Mouse (Mus musculus): ENCODE measurements around the gene Phtf2. TPM values are rescaled to one million over a fixed set of nuclear protein-coding genes. Genes with fewer than 3 reads are reported as not detected.

The Phtf2 gene
- polyA plus RNA-seq (2011; ENCODE audit: insufficient read length, low read depth, missing spikeins) = 10.1 and 10.2 TPM in 2 replicates

DNA sequence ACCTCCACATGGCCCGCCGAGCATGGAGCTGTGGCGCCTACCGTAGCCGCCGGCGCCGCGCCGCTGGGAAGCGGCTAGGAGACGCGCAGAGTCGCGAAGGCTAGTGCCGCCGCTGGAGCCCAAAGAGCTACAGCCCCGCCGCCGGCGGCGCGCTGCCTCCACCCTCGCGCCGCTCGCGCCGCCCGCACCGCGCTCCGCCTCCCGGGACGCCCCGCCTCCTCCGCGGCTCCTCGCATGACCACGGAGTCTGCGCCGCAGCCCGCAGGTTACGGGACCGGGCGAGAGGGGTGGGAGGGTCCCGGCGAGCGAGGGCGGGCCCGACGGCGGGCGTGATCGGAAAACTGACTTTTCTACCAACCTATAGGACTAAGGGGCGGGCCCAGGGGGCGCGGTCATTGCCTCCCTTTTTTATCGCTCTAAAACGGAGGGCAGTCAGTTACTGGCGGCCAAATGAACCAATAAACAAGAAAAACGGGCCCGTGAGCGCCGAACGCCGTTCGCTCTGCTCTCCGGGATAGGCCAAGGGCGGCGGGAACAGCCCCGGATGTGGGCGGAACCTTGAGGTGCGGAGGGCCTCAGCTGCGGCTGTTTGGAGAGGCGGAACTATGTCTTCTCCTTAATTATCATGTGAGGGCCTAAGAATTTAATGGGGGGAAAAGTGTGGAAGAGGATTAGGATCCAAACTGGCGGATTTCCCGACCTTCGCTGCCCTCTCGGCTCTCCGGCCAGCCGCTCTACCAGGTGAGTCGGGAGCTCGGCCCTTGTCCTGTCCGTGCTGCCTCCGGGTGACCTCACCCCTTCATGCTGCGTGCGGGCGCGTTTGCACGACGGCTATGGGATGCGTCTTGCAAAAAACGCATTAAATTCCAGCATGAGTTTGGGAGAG, at the start of gene Phtf2, which contains the start of gene Tmem60:
TSS of gene Phtf2 (minus strand) at position 210 of the 886 bp plus-strand sequence.
TSS of gene Tmem60 (plus strand) at position 277 of the 886 bp plus-strand sequence.
- TF ChIP-seq CTCF (IDR thresholded peaks at IDR 0.05; ENCODE audit: borderline replicate concordance, insufficient read depth, low read length) = no peak
- peak; percentile 87 for TF ChIP-seq POLR2A (IDR thresholded peaks at IDR 0.05; ENCODE audit: low read depth, low read length)
- H3K4me1 ChIP-seq (ENCODE audit: control insufficient read depth, insufficient read depth, low read length) = no peaks in the 10 kb centered on the region; the same call in 1 of the 2 replicates
- peak within 1 kb of the TSS; percentile 45; the same call in 1 of the 2 replicates for H3K27ac ChIP-seq (ENCODE audit: insufficient read depth, low read length)
- peak within 1 kb of the TSS; percentile 94 for H3K4me3 ChIP-seq (ENCODE audit: insufficient read depth, low read length)

DNA sequence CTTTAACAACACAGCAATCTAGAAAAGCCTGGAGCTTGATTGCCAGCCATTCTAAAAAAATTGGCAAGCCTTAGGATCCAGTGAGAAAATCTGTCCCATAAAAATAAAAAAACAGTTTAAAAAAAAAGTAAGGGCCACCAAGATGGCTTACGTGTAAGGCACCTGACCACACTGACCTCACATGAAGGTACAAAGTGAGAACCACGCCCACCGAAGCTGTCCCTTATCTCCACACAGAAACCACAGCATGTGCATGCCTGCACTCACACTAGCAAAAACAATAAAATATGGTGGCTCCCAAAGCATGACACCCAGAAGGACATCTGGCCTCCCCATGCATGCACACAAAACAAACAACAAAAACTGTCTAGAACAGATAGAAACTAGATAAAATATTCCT, 49.4 kb upstream of the Phtf2 start:
- Histone ChIP-seq H3K4me3 (ENCODE audit: insufficient read depth, low read length) (no peak overlapping the region), H3K4me1 (ENCODE audit: control insufficient read depth, insufficient read depth, low read length) (peaks cover 5% of the 10 kb centered on the region; the same call in 1 of the 2 replicates), H3K27ac (ENCODE audit: insufficient read depth, low read length) (no peak overlapping the region)
- TF ChIP-seq CTCF (IDR thresholded peaks at IDR 0.05; ENCODE audit: borderline replicate concordance, insufficient read depth, low read length) (no peak), POLR2A (IDR thresholded peaks at IDR 0.05; ENCODE audit: low read depth, low read length) (no peak)

GRCm38 (mm10) chr5:20930430-20930829, 48.5 kb upstream of the Phtf2 start:
- peaks cover 5% of the 10 kb centered on the region; the same call in 1 of the 2 replicates for H3K4me1 ChIP-seq (ENCODE audit: control insufficient read depth, insufficient read depth, low read length)
- no peak overlapping the region for H3K4me3 ChIP-seq (ENCODE audit: insufficient read depth, low read length)
- TF ChIP-seq POLR2A (IDR thresholded peaks at IDR 0.05; ENCODE audit: low read depth, low read length) (no peak), CTCF (IDR thresholded peaks at IDR 0.05; ENCODE audit: borderline replicate concordance, insufficient read depth, low read length) (no peak)
- H3K27ac ChIP-seq (ENCODE audit: insufficient read depth, low read length) = peak overlapping the region; percentile 87

DNA sequence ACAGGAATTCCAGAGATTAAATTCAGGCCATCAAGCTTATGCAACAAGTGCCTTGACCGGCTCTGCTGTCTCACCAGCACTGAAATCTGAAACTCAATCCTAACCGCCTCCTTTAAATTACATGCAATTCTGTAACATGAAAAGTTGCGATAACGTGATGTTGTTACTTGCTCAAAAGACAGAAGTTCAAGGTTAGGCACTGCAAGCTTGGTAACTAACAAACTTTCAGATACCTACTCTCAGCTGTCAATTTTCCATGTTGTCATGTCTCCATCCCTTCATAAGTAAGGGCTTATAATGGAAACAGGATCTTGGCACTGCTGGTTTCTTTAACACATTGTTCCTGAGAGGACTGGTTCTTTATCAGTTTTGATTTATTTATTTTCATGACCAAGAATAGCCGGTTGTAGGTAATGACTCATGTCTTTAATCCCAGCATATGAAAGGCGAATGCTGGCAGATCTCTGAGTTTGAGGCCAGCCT, 47.8 kb upstream of the Phtf2 start:
- Histone ChIP-seq H3K4me3 (ENCODE audit: insufficient read depth, low read length) (no peak overlapping the region), H3K27ac (ENCODE audit: insufficient read depth, low read length) (peak overlapping the region; percentile 88), H3K4me1 (ENCODE audit: control insufficient read depth, insufficient read depth, low read length) (peaks cover 5% of the 10 kb centered on the region; the same call in 1 of the 2 replicates)
- TF ChIP-seq POLR2A (IDR thresholded peaks at IDR 0.05; ENCODE audit: low read depth, low read length) (no peak), CTCF (IDR thresholded peaks at IDR 0.05; ENCODE audit: borderline replicate concordance, insufficient read depth, low read length) (no peak)

GRCm38 (mm10) chr5:20925451-20925850, 43.5 kb upstream of the Phtf2 start:
- no peak for TF ChIP-seq POLR2A (IDR thresholded peaks at IDR 0.05; ENCODE audit: low read depth, low read length)
- TF ChIP-seq CTCF (IDR thresholded peaks at IDR 0.05; ENCODE audit: borderline replicate concordance, insufficient read depth, low read length) = no peak
- Histone ChIP-seq H3K27ac (ENCODE audit: insufficient read depth, low read length) (peak overlapping the region; percentile 54; the same call in 1 of the 2 replicates), H3K4me1 (ENCODE audit: control insufficient read depth, insufficient read depth, low read length) (no peaks in the 10 kb centered on the region; the same call in 1 of the 2 replicates), H3K4me3 (ENCODE audit: insufficient read depth, low read length) (no peak overlapping the region)

- H3K4me3 ChIP-seq (ENCODE audit: insufficient read depth, low read length) = no peak overlapping the region
- no peaks in the 10 kb centered on the region; the same call in 1 of the 2 replicates for H3K4me1 ChIP-seq (ENCODE audit: control insufficient read depth, insufficient read depth, low read length)
- no peak overlapping the region for H3K27ac ChIP-seq (ENCODE audit: insufficient read depth, low read length)
- TF ChIP-seq POLR2A (IDR thresholded peaks at IDR 0.05; ENCODE audit: low read depth, low read length) (no peak), CTCF (IDR thresholded peaks at IDR 0.05; ENCODE audit: borderline replicate concordance, insufficient read depth, low read length) (no peak)
These were observed 42.7 kb upstream of the Phtf2 start for GRCm38 (mm10) chr5:20924608-20925007.

- Histone ChIP-seq H3K4me3 (ENCODE audit: insufficient read depth, low read length) (no peak overlapping the region), H3K27ac (ENCODE audit: insufficient read depth, low read length) (no peak overlapping the region)
- no peak for TF ChIP-seq POLR2A (IDR thresholded peaks at IDR 0.05; ENCODE audit: low read depth, low read length)
- no peak for TF ChIP-seq CTCF (IDR thresholded peaks at IDR 0.05; ENCODE audit: borderline replicate concordance, insufficient read depth, low read length)
These were observed 37.6 kb upstream of the Phtf2 start for GRCm38 (mm10) chr5:20919566-20919965.

DNA sequence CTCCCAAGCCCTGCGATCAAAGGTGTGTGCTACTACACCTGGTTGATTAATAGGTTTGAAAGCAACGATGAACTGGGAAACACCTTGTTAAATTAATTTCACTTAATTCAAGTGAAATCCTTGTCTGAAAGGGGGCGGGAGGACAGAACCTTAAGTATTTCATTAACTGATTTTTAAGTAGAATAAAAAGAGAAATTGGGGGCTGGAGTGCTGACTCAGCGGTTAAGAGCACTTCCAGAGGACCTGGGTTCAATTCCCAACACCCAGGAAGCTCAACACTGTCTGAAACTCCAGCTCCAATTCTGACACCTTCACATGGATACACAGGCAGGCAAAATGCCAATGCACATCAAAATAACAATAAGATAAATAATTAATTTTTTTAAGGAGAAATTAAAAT, 37.0 kb upstream of the Phtf2 start:
- H3K4me3 ChIP-seq (ENCODE audit: insufficient read depth, low read length) = no peak overlapping the region
- H3K27ac ChIP-seq (ENCODE audit: insufficient read depth, low read length) = no peak overlapping the region
- TF ChIP-seq CTCF (IDR thresholded peaks at IDR 0.05; ENCODE audit: borderline replicate concordance, insufficient read depth, low read length) = no peak
- H3K4me1 ChIP-seq (ENCODE audit: control insufficient read depth, insufficient read depth, low read length) = no peaks in the 10 kb centered on the region

More at GRCm38 (mm10) chr5:20919566-20919965, 37.6 kb upstream of the Phtf2 start:
- no peaks in the 10 kb centered on the region for H3K4me1 ChIP-seq (ENCODE audit: control insufficient read depth, insufficient read depth, low read length)

- no peak for TF ChIP-seq CTCF (IDR thresholded peaks at IDR 0.05; ENCODE audit: borderline replicate concordance, insufficient read depth, low read length)
- TF ChIP-seq POLR2A (IDR thresholded peaks at IDR 0.05; ENCODE audit: low read depth, low read length) = no peak
- no peak overlapping the region for H3K4me3 ChIP-seq (ENCODE audit: insufficient read depth, low read length)
- H3K4me1 ChIP-seq (ENCODE audit: control insufficient read depth, insufficient read depth, low read length) = no peaks in the 10 kb centered on the region
- no peak overlapping the region for H3K27ac ChIP-seq (ENCODE audit: insufficient read depth, low read length)
These were observed 31.7 kb upstream of the Phtf2 start for GRCm38 (mm10) chr5:20913372-20914275.

Data from embryonic fibroblast, embryonic 13.5 days (primary cell).